Mouse (Mus musculus) C2C12 (cell line): ENCODE results near the gene Stra8. TPM values are rescaled to one million over a fixed set of nuclear protein-coding genes. Genes with fewer than 3 reads are reported as not detected.

Source experiments
- H3K27me3 ChIP-seq: one replicate; pipeline ENCODE4 v1.6.1; 2011; ENCODE audit not compliant: control insufficient read depth, insufficient read depth, insufficient read length
- H3K36me3 ChIP-seq: one replicate; pipeline ENCODE4 v1.6.1; 2011; ENCODE audit not compliant: control insufficient read depth, insufficient read depth
- H3K4me3 ChIP-seq: one replicate; pipeline ENCODE4 v1.5.1; 2011; ENCODE audit warnings: mild to moderate bottlenecking, control low read depth; ENCODE audit not compliant: poor library complexity, insufficient read depth, severe bottlenecking
- H3K79me2 ChIP-seq: one replicate; pipeline ENCODE4 v1.6.1; 2011; ENCODE audit not compliant: control insufficient read depth, insufficient read depth
- H3K79me3 ChIP-seq: one replicate; pipeline ENCODE4 v1.6.1; 2011; ENCODE audit warnings: low read depth, control low read depth
- H3ac ChIP-seq: one replicate; pipeline ENCODE3; 2011; ENCODE audit warnings: low read depth; ENCODE audit not compliant: control insufficient read depth, insufficient read length
- CEBPB ChIP-seq: IDR thresholded peaks from one replicate; pipeline ENCODE4 v1.6.1; 2011; ENCODE audit warnings: low read depth, mild to moderate bottlenecking, control low read depth, moderate library complexity
- CTCF ChIP-seq: IDR thresholded peaks from one replicate; pipeline ENCODE4 v1.5.1; 2011; ENCODE audit not compliant: control insufficient read depth, insufficient read depth, insufficient read length
- FOSL1 ChIP-seq: IDR thresholded peaks from one replicate; pipeline ENCODE4 v1.8.0; 2011; ENCODE audit warnings: mild to moderate bottlenecking, low read length; ENCODE audit not compliant: poor library complexity, insufficient read depth, severe bottlenecking
- MAX ChIP-seq: IDR thresholded peaks from one replicate; pipeline ENCODE4 v1.6.1; 2011; ENCODE audit warnings: mild to moderate bottlenecking, control low read depth
- MYOD1 ChIP-seq: IDR thresholded peaks from one replicate; pipeline ENCODE4 v1.6.1; 2011; ENCODE audit warnings: low read depth; ENCODE audit not compliant: control insufficient read depth, insufficient read length
- MYOG ChIP-seq: IDR thresholded peaks from one replicate; pipeline ENCODE4 v1.6.1; 2011; ENCODE audit not compliant: control insufficient read depth, insufficient read length; ENCODE audit errors: extremely low read depth
- USF1 ChIP-seq: IDR thresholded peaks from one replicate; pipeline ENCODE4 v1.6.1; 2011; ENCODE audit warnings: low read depth, mild to moderate bottlenecking, control low read depth, moderate library complexity
- polyA plus RNA-seq: library from polyadenylated mRNA; unstranded; fragments of >200 nt; fragmentation: generic; extraction: Trizol; gene quantifications from one replicate; pipeline ENCODE4 v1.2.1, GENCODE M21; 2012; ENCODE audit warnings: missing spikeins

Stra8 gene
- polyA plus RNA-seq, 1 experiment, result not detected

GRCm38 (mm10) chr6:34988081-34988761, 68.3 kb downstream of the Stra8 start, which contains the start of gene Slc23a4:
Gene Slc23a4 (minus strand): TSS chr6:34988404.
- peaks cover 4% of the 10 kb centered on the region for H3K27me3 ChIP-seq
- TF ChIP-seq MAX, result no peak
- no peak for TF ChIP-seq FOSL1
- TF ChIP-seq MYOG, result no peak
- no peak for TF ChIP-seq CTCF
- TF ChIP-seq MYOD1, result no peak
- no peak for TF ChIP-seq CEBPB
- TF ChIP-seq USF1, result no peak
- no peaks in the 10 kb centered on the region for H3K79me3 ChIP-seq
- no peaks in the 10 kb centered on the region for H3K36me3 ChIP-seq
- H3ac ChIP-seq, result no peak within 1 kb of the TSS
- no peak within 1 kb of the TSS for H3K4me3 ChIP-seq
- no peaks in the 10 kb centered on the region for H3K79me2 ChIP-seq

Other genes starting within 250 kb of the Stra8 start
- gene Agbl3, start 139.7 kb upstream of the Stra8 start, polyA plus RNA-seq, result 2.4 TPM
- gene Tmem140, start 57.0 kb upstream of the Stra8 start, polyA plus RNA-seq, result 1.5 TPM
- 7.9 TPM for gene Cyren, start 42.1 kb upstream of the Stra8 start, polyA plus RNA-seq
- gene Wdr91, start 9.3 kb upstream of the Stra8 start, polyA plus RNA-seq, result 12.8 TPM
- gene Slc23a4, start 68.2 kb downstream of the Stra8 start, polyA plus RNA-seq, result 0.05 TPM
- gene Cnot4, start 213.6 kb downstream of the Stra8 start, polyA plus RNA-seq, result 7.0 TPM